Mouse (Mus musculus) liver, adult 2 months (tissue): Measurements from ENCODE around the gene C1qa. TPM values are rescaled to one million over a fixed set of nuclear protein-coding genes. Genes with fewer than 3 reads are reported as not detected.

Experiments used
- DNase-seq: peaks from one replicate; pipeline ENCODE4 v3.0.0-alpha.2; 2011; ENCODE audit warnings: low read depth, low spot score; ENCODE audit errors: extremely low read depth
- H3K27ac ChIP-seq: fragments of 200-500 bp; replicated peaks from 2 replicates; pipeline ENCODE4 v1.5.1; 2012; ENCODE audit warnings: low read depth, mild to moderate bottlenecking, control low read depth, inconsistent platforms, low read length; ENCODE audit not compliant: insufficient read depth
- H3K27me3 ChIP-seq: fragments of 200-500 bp; 2 replicates; pipeline ENCODE4 v1.6.1; 2012; ENCODE audit warnings: mild to moderate bottlenecking, moderate library complexity, low read length, inconsistent platforms; ENCODE audit not compliant: control insufficient read depth, insufficient read depth
- H3K36me3 ChIP-seq: fragments of 200-500 bp; 2 replicates; pipeline ENCODE4 v1.6.1; 2012; ENCODE audit warnings: low read length, inconsistent platforms; ENCODE audit not compliant: control insufficient read depth, insufficient read depth
- H3K4me1 ChIP-seq: fragments of 200-500 bp; 2 replicates; pipeline ENCODE4 v1.6.1; 2011; ENCODE audit warnings: low read length; ENCODE audit not compliant: control insufficient read depth, insufficient read depth
- H3K4me3 ChIP-seq: fragments of 200-500 bp; 2 replicates; pipeline ENCODE4 v1.5.1; 2011; ENCODE audit warnings: low read depth, mild to moderate bottlenecking, control low read depth, low read length, moderate library complexity; ENCODE audit not compliant: insufficient read depth
- H3K79me2 ChIP-seq: fragments of 200-500 bp; 2 replicates; pipeline ENCODE4 v1.6.1; 2012; ENCODE audit warnings: inconsistent platforms, mild to moderate bottlenecking, low read length, moderate library complexity; ENCODE audit not compliant: control insufficient read depth, insufficient read depth
- H3K9ac ChIP-seq: fragments of 200-500 bp; 2 replicates; pipeline ENCODE4 v1.6.1; 2012; ENCODE audit warnings: low read depth, mild to moderate bottlenecking, control low read depth, inconsistent platforms, low read length
- CTCF ChIP-seq: fragments of 200-500 bp; IDR thresholded peaks from 2 replicates; pipeline ENCODE4 v1.5.1; 2011; ENCODE audit warnings: low read depth, low read length, control low read depth
- POLR2A ChIP-seq: fragments of 200-500 bp; IDR thresholded peaks from 2 replicates; pipeline ENCODE4 v1.6.1; 2011; ENCODE audit warnings: low read length, control low read depth; ENCODE audit not compliant: insufficient read depth; ENCODE audit errors: extremely low read depth
- WGBS: fragments of 180-500 bp; shearing (Covaris S2); methylation state at CpG from one replicate; pipeline ENCODE4 v1.1.7; 2018; 5-methylcytosine and 5-hydroxymethylcytosine counted together
- polyA plus RNA-seq: library from polyadenylated mRNA; depleted of rRNA; stranded (reverse); fragments of >200 nt; gene quantifications from 2 replicates; pipeline ENCODE4 v1.2.3, GENCODE M21; 2012; rRNA removed
- total RNA-seq: library from RNA; depleted of rRNA; stranded (reverse); fragments of >200 nt; gene quantifications from 2 replicates; pipeline ENCODE4 v1.2.3, GENCODE M21; 2014; rRNA removed

Gene C1qa
- total and polyA plus RNA-seq, 2 experiments = 76.4 to 86.2 TPM

- Histone ChIP-seq H3K27me3 (no peaks in the 10 kb centered on the region), H3K4me3 (no peak overlapping the region), H3K79me2 (no peaks in the 10 kb centered on the region), H3K36me3 (no peaks in the 10 kb centered on the region), H3K27ac (no peak overlapping the region), H3K4me1 (no peaks in the 10 kb centered on the region), H3K9ac (no peak overlapping the region)
- 68% methylated on average over 5 of the region's 5 CpGs for WGBS
- DNase-seq = no peak
- no peak for TF ChIP-seq CTCF
These were observed 46.5 kb downstream of the C1qa start for GRCm38 (mm10) chr4:136852119-136852518.

GRCm38 (mm10) chr4:136848565-136848964, 50.0 kb downstream of the C1qa start:
- no peaks in the 10 kb centered on the region for H3K27me3 ChIP-seq
- no peak overlapping the region for H3K27ac ChIP-seq
- H3K9ac ChIP-seq = no peak overlapping the region
- WGBS = 86% methylated on average over 4 of the region's 4 CpGs
- H3K36me3 ChIP-seq = no peaks in the 10 kb centered on the region
- TF ChIP-seq CTCF (no peak), POLR2A (no peak)
- no peaks in the 10 kb centered on the region for H3K4me1 ChIP-seq
- no peak for DNase-seq
- H3K79me2 ChIP-seq = no peaks in the 10 kb centered on the region
- no peak overlapping the region for H3K4me3 ChIP-seq

GRCm38 (mm10) chr4:136847166-136847565, 51.4 kb downstream of the C1qa start:
- no peaks in the 10 kb centered on the region for H3K36me3 ChIP-seq
- no peaks in the 10 kb centered on the region for H3K79me2 ChIP-seq
- WGBS = 83% methylated on average over 6 of the region's 6 CpGs
- TF ChIP-seq POLR2A (no peak), CTCF (no peak)
- DNase-seq = no peak
- no peaks in the 10 kb centered on the region for H3K4me1 ChIP-seq
- no peak overlapping the region for H3K27ac ChIP-seq
- H3K9ac ChIP-seq = no peak overlapping the region
- H3K4me3 ChIP-seq = no peak overlapping the region
- H3K27me3 ChIP-seq = no peaks in the 10 kb centered on the region

Other genes starting within 250 kb of the C1qa start
- 0.20 and 0.37 TPM in 2 replicates for gene Ephb2, start 62.8 kb downstream of the C1qa start, total RNA-seq
- 0.18 and 0.27 TPM in 2 replicates for gene Ephb2, start 62.8 kb downstream of the C1qa start, polyA plus RNA-seq
- 64.7 and 68.4 TPM in 2 replicates for gene C1qb, start 12.6 kb downstream of the C1qa start, total RNA-seq
- gene C1qb, start 12.6 kb downstream of the C1qa start, polyA plus RNA-seq = 56.7 and 88.8 TPM in 2 replicates
- 82.9 and 89.6 TPM in 2 replicates for gene C1qc, start 5.7 kb downstream of the C1qa start, total RNA-seq
- gene C1qc, start 5.7 kb downstream of the C1qa start, polyA plus RNA-seq = 66.3 and 104 TPM in 2 replicates
- gene Epha8, start 58.0 kb upstream of the C1qa start, total RNA-seq = not detected in 2 replicates
- gene Epha8, start 58.0 kb upstream of the C1qa start, polyA plus RNA-seq = not detected in 2 replicates
- gene Zbtb40, start 150.0 kb upstream of the C1qa start, total RNA-seq = 2.5 and 5.7 TPM in 2 replicates
- gene Zbtb40, start 150.0 kb upstream of the C1qa start, polyA plus RNA-seq = 3.9 and 5.1 TPM in 2 replicates